Comparison of ENCODE assay signal across 24 mouse cellular contexts in genomic region chr4:111410731-111411130, GRCm38 (mm10). TPM values are rescaled to one million over a fixed set of nuclear protein-coding genes. Genes with fewer than 3 reads are reported as not detected.
DNase-seq lines count a peak whose midpoint lies in the region; ATAC-seq and TF ChIP-seq lines count a peak whose summit lies in the region.
"Had no signal": no experiment of that assay in that cellular context is flagged by ENCODE, and none has a peak within 500 bp of the region (broad histone marks: within the 10 kb centered on the region; RNA-seq: fewer than 3 reads in every experiment).

No protein-coding gene starts in this region.

- no peak overlapping the region for H3K4me2 ChIP-seq in embryonic facial prominence, embryonic 13.5 days
- no peak overlapping the region for H3K4me2 ChIP-seq in kidney, embryonic 15.5 days
- no peak overlapping the region for H3K4me2 ChIP-seq in limb, embryonic 15.5 days
- H3K4me2 ChIP-seq: embryonic facial prominence, embryonic 12.5 days; heart, embryonic 11.5 days; hindbrain, embryonic 13.5 days had no signal

- ATAC-seq in embryonic facial prominence, embryonic 13.5 days (ENCODE audit: insufficient number of reproducible peaks, insufficient read depth, low FRiP score, low TSS enrichment, low read depth), result no peak
- no peak for ATAC-seq in kidney, embryonic 15.5 days (replicated peaks; ENCODE audit: low FRiP score)
- no peak; the same call in 1 of the 2 replicates for ATAC-seq in limb, embryonic 15.5 days (ENCODE audit: insufficient number of reproducible peaks, low FRiP score, low TSS enrichment, low read depth)
- ATAC-seq: forebrain, embryonic 14.5 days; forebrain, postnatal 0 days; hindbrain, embryonic 16.5 days; Patski had no signal

- no peak for TF ChIP-seq POLR2A in kidney, adult 2 months (IDR thresholded peaks at IDR 0.05; ENCODE audit: low read depth, low read length)

- H3K27ac ChIP-seq in embryonic facial prominence, embryonic 13.5 days, result peak overlapping the region; percentile 78
- H3K27ac ChIP-seq in embryonic facial prominence, embryonic 10.5 days (replicated peaks), result no peak overlapping the region
- H3K27ac ChIP-seq in kidney, adult 2 months (ENCODE audit: insufficient read depth, low read depth, low read length), result peak overlapping the region; percentile 92
- no peak overlapping the region for H3K27ac ChIP-seq in kidney, embryonic 15.5 days
- H3K27ac ChIP-seq in limb, embryonic 15.5 days, result 0 out of 2 replicates have a peak overlapping the region, but pooled peaks have one; percentile 11
- no peak overlapping the region for H3K27ac ChIP-seq in limb, embryonic 10.5 days
- H3K27ac ChIP-seq: embryonic facial prominence, embryonic 12.5 days; gastrocnemius, adult 2 months; hindbrain, embryonic 10.5 days; hindbrain, embryonic 13.5 days had no signal

- 38% methylated on average over 4 of the region's 4 CpGs for WGBS in embryonic facial prominence, embryonic 13.5 days
- 80% methylated on average over 4 of the region's 4 CpGs for WGBS in embryonic facial prominence, embryonic 10.5 days
- 50% methylated on average over 4 of the region's 4 CpGs for WGBS in kidney, adult 2 months
- WGBS in kidney, embryonic 15.5 days, result 76% methylated on average over 4 of the region's 4 CpGs
- 53% methylated on average over 4 of the region's 4 CpGs for WGBS in limb, embryonic 15.5 days
- 92% methylated on average over 4 of the region's 4 CpGs for WGBS in limb, embryonic 10.5 days

- H3K4me1 ChIP-seq in embryonic facial prominence, embryonic 13.5 days, result peaks cover 15% of the 10 kb centered on the region
- H3K4me1 ChIP-seq in embryonic facial prominence, embryonic 10.5 days, result peaks cover 8% of the 10 kb centered on the region
- H3K4me1 ChIP-seq in kidney, adult 2 months (ENCODE audit: control insufficient read depth, insufficient read depth, low read length), result peaks cover 7% of the 10 kb centered on the region; the same call in 1 of the 2 replicates
- peaks cover 6% of the 10 kb centered on the region for H3K4me1 ChIP-seq in kidney, embryonic 15.5 days
- peaks cover 7% of the 10 kb centered on the region for H3K4me1 ChIP-seq in limb, embryonic 15.5 days
- peaks cover 10% of the 10 kb centered on the region for H3K4me1 ChIP-seq in limb, embryonic 10.5 days

- DNase-seq in embryonic facial prominence, embryonic 10.5 days (ENCODE audit: low spot score), result no peak
- DNase-seq in kidney, adult 2 months, result peak; percentile 87
- DNase-seq in limb, embryonic 10.5 days (ENCODE audit: low spot score), result no peak
- DNase-seq in kidney, postnatal 36 days, result peak; percentile 37 to 64
- DNase-seq in ovary, postnatal 14 days (ENCODE audit: low spot score), result no peak
- DNase-seq: adrenal gland, postnatal 10 days; adrenal gland, postnatal 36 days; cerebellum, adult 18-20 months; cerebellum, adult 9-10 months; cerebellum, postnatal 14 days; forebrain, postnatal 0 days; gastrocnemius, adult 2 months; gastrocnemius, postnatal 14 days; heart, adult 11 months had no signal

- H3K4me3 ChIP-seq in embryonic facial prominence, embryonic 13.5 days, result no peak overlapping the region
- H3K4me3 ChIP-seq in embryonic facial prominence, embryonic 10.5 days, result no peak overlapping the region
- peak overlapping the region; percentile 51 for H3K4me3 ChIP-seq in kidney, adult 2 months (ENCODE audit: insufficient read depth, low read depth, low read length)
- H3K4me3 ChIP-seq in kidney, embryonic 15.5 days (replicated peaks), result no peak overlapping the region
- no peak overlapping the region for H3K4me3 ChIP-seq in limb, embryonic 15.5 days
- no peak overlapping the region for H3K4me3 ChIP-seq in limb, embryonic 10.5 days
- H3K4me3 ChIP-seq: embryonic facial prominence, embryonic 12.5 days; gastrocnemius, adult 2 months; hindbrain, embryonic 10.5 days; hindbrain, embryonic 13.5 days had no signal

- no peaks in the 10 kb centered on the region for H3K9me3 ChIP-seq in embryonic facial prominence, embryonic 13.5 days
- H3K9me3 ChIP-seq in embryonic facial prominence, embryonic 10.5 days, result no peaks in the 10 kb centered on the region
- no peaks in the 10 kb centered on the region for H3K9me3 ChIP-seq in kidney, embryonic 15.5 days (replicated peaks)
- no peaks in the 10 kb centered on the region for H3K9me3 ChIP-seq in limb, embryonic 15.5 days
- no peaks in the 10 kb centered on the region for H3K9me3 ChIP-seq in limb, embryonic 10.5 days (replicated peaks)
- H3K9me3 ChIP-seq: embryonic facial prominence, embryonic 12.5 days; hindbrain, embryonic 10.5 days; hindbrain, embryonic 13.5 days had no signal

- no peaks in the 10 kb centered on the region for H3K36me3 ChIP-seq in embryonic facial prominence, embryonic 13.5 days
- no peaks in the 10 kb centered on the region for H3K36me3 ChIP-seq in embryonic facial prominence, embryonic 10.5 days (replicated peaks)
- no peaks in the 10 kb centered on the region for H3K36me3 ChIP-seq in kidney, adult 2 months (ENCODE audit: control insufficient read depth, insufficient read depth, low read length)
- H3K36me3 ChIP-seq in kidney, embryonic 15.5 days, result no peaks in the 10 kb centered on the region
- H3K36me3 ChIP-seq in limb, embryonic 15.5 days, result no peaks in the 10 kb centered on the region
- no peaks in the 10 kb centered on the region for H3K36me3 ChIP-seq in limb, embryonic 10.5 days
- H3K36me3 ChIP-seq: embryonic facial prominence, embryonic 12.5 days; hindbrain, embryonic 10.5 days; hindbrain, embryonic 13.5 days had no signal

- no peak overlapping the region for H3K9ac ChIP-seq in embryonic facial prominence, embryonic 13.5 days
- no peak overlapping the region for H3K9ac ChIP-seq in kidney, embryonic 15.5 days
- H3K9ac ChIP-seq in limb, embryonic 15.5 days, result no peak overlapping the region
- H3K9ac ChIP-seq: embryonic facial prominence, embryonic 12.5 days; forebrain, postnatal 0 days; hindbrain, embryonic 13.5 days had no signal

- TF ChIP-seq CTCF in kidney, adult 2 months (conservative IDR thresholded peaks at IDR 0.05; ENCODE audit: insufficient read depth, insufficient read length, low read depth, low read length), result no peak

- no peaks in the 10 kb centered on the region for H3K27me3 ChIP-seq in embryonic facial prominence, embryonic 13.5 days
- H3K27me3 ChIP-seq in embryonic facial prominence, embryonic 10.5 days (replicated peaks; ENCODE audit: low read depth, poor library complexity, severe bottlenecking), result no peaks in the 10 kb centered on the region
- H3K27me3 ChIP-seq in kidney, adult 2 months (replicated peaks; ENCODE audit: control insufficient read depth, insufficient read depth, low read length), result no peaks in the 10 kb centered on the region
- no peaks in the 10 kb centered on the region for H3K27me3 ChIP-seq in kidney, embryonic 15.5 days
- no peaks in the 10 kb centered on the region for H3K27me3 ChIP-seq in limb, embryonic 15.5 days
- H3K27me3 ChIP-seq in limb, embryonic 10.5 days (ENCODE audit: low read depth, poor library complexity, severe bottlenecking), result no peaks in the 10 kb centered on the region
- H3K27me3 ChIP-seq: embryonic facial prominence, embryonic 12.5 days; hindbrain, embryonic 13.5 days; Patski had no signal

RNA-seq across cellular contexts. Expression of gene Bend5, which starts 4.1 kb away (rescaled TPM):
- polyA plus RNA-seq in embryonic facial prominence, embryonic 13.5 days (2015; fragmentation: Nextera tagmentation; extraction: Ambion mirVana), result 143 and 145 TPM in 2 replicates
- polyA plus RNA-seq in embryonic facial prominence, embryonic 10.5 days (2016; fragmentation: Nextera tagmentation; extraction: Ambion mirVana), result 31.0 and 35.8 TPM in 2 replicates
- 24.3 and 34.2 TPM in 2 replicates for polyA plus RNA-seq in kidney, adult 2 months (2012; rRNA removed)
- 25.5 and 26.3 TPM in 2 replicates for polyA plus RNA-seq in kidney, embryonic 15.5 days (2015; fragmentation: Nextera tagmentation; extraction: Ambion mirVana)
- polyA plus RNA-seq in limb, embryonic 15.5 days (2015; fragmentation: Nextera tagmentation; extraction: Ambion mirVana), result 44.9 and 46.6 TPM in 2 replicates
- 32.2 and 37.1 TPM in 2 replicates for polyA plus RNA-seq in limb, embryonic 10.5 days (2016; fragmentation: Nextera tagmentation; extraction: Ambion mirVana)

Comparison
In these comparisons a context has a peak if more than half of its experiments do, and no peak if none do; other contexts are left out.
1. H3K27ac ChIP-seq: peak in embryonic facial prominence, embryonic 13.5 days (single experiment), kidney, adult 2 months (single experiment) and limb, embryonic 15.5 days (single experiment); none in embryonic facial prominence, embryonic 10.5 days (single experiment), kidney, embryonic 15.5 days (single experiment) and limb, embryonic 10.5 days (single experiment).
2. DNase-seq: peak in kidney, adult 2 months (single experiment) and kidney, postnatal 36 days (2 of 2); none in embryonic facial prominence, embryonic 10.5 days (single experiment), limb, embryonic 10.5 days (single experiment) and ovary, postnatal 14 days (single experiment).